Mouse (Mus musculus): ENCODE data around the gene Gimap8. TPM values are rescaled to one million over a fixed set of nuclear protein-coding genes. Genes with fewer than 3 reads are reported as not detected.
A peak's percentile ranks its signal among the peaks of the same experiment; 100 is the strongest.

Gimap8 gene
- total and polyA plus RNA-seq, 3 experiments, result 21.6 to 28.5 (median 27.5) TPM

DNA sequence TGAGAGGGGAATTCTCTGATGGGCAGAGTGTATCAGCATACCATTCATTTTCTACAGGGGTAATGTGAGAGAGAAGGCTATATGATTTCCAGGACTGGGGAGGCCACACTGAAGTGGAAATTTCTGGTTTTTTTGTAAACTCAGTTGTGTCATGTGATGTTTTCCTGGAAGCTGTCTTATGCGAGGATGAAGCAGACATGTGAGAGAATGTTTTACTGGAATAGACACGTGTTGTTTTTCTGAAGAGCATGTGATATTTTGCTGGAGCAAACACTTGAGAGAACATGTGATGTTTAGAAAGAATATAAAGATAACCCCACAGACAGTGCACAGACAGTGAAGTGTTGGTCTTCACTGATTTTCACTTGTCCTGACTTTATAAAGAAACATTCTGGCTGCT lies 8.5 kb upstream of the Gimap8 start:
- no peak overlapping the region for H3K9ac ChIP-seq (ENCODE audit: insufficient read depth, low read depth)
- peaks cover 0 to 16% of the 10 kb centered on the region in 2 experiments; a peak in 2 of 4 replicates for H3K4me1 ChIP-seq (ENCODE audit: control insufficient read depth in 1 of 2, insufficient read depth in 2 of 2)
- TF ChIP-seq BHLHE40 (IDR thresholded peaks at IDR 0.05; ENCODE audit: low read depth, low read length) (no peak), ZNF384 (IDR thresholded peaks at IDR 0.05; ENCODE audit: low read depth, low read length) (no peak), USF2 (conservative IDR thresholded peaks at IDR 0.05; ENCODE audit: low read depth, low read length) (no peak), MEF2A (IDR thresholded peaks at IDR 0.05; ENCODE audit: borderline replicate concordance, low read depth, low read length) (no peak), CHD1 (IDR thresholded peaks at IDR 0.05; ENCODE audit: low read depth, low read length) (no peak)
- H3K4me2 ChIP-seq (ENCODE audit: insufficient read depth, low read depth, poor library complexity, severe bottlenecking), result no peak overlapping the region
- no peaks in the 10 kb centered on the region for H3K27me3 ChIP-seq (replicated peaks)
- H3K27ac ChIP-seq (ENCODE audit: insufficient read depth, low read depth), result no peak overlapping the region
- in situ Hi-C loops (cut with MboI; ENCODE audit: low pct_ligation_motif_present, low pct_unique_long_range_greater_than_20kb, low sequenced_read_pairs), result loop anchor here (25.0 kb wide), 1 partner anchor 324 kb away; the partner anchor contains the start of gene Doxl2
- no peak for DNase-seq (ENCODE audit: extremely low read depth)
- H3K36me3 ChIP-seq (replicated peaks in 1 of 2; ENCODE audit: control insufficient read depth in 1 of 2, insufficient read depth in 1 of 2, low read length in 1 of 2), result no peaks in the 10 kb centered on the region
- H3K9me3 ChIP-seq (replicated peaks; ENCODE audit: low read length), result no peaks in the 10 kb centered on the region
- no peaks in the 10 kb centered on the region for H3K79me2 ChIP-seq (replicated peaks; ENCODE audit: control insufficient read depth, extremely low read depth, insufficient read depth, poor library complexity, severe bottlenecking)
- dilution Hi-C loops (cut with MboI; ENCODE audit: extremely low pct_ligation_motif_present, extremely low pct_unique_long_range_greater_than_20kb, low sequenced_read_pairs), result loop anchor here (25.0 kb wide), 1 partner anchor 124 kb away; the partner anchor contains the start of gene Gimap3
- H3K4me3 ChIP-seq (replicated peaks in 1 of 3; ENCODE audit: low read depth in 2 of 3, low read length in 2 of 3, poor library complexity in 1 of 3), result no peak overlapping the region

DNA sequence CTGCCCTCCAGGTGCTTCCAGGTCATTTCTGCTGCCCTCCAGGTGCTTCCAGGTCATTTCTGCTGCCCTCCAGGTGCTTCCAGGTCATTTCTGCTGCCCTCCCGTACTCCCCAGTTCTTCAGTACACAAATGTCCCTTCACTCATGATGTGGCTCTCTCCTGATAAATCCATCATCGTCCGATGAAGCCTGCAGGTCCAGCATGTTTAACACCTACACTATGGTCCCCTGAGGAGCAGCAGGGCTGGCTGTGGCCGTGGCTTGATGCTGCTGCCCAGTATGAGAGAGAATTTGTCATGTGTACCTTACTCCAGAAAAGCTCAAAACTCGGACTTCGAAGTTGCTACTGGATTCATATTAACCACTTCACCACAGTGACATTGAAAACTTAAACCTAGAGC lies 5.6 kb upstream of the Gimap8 start:
- no peak for DNase-seq (ENCODE audit: extremely low read depth)
- no peak overlapping the region for H3K4me3 ChIP-seq (replicated peaks in 1 of 3; ENCODE audit: low read depth in 2 of 3, low read length in 2 of 3, poor library complexity in 1 of 3)
- H3K9ac ChIP-seq (ENCODE audit: insufficient read depth, low read depth), result no peak overlapping the region
- H3K27me3 ChIP-seq (replicated peaks), result no peaks in the 10 kb centered on the region
- H3K4me1 ChIP-seq (ENCODE audit: control insufficient read depth in 1 of 2, insufficient read depth in 2 of 2), result peaks cover 11 to 26% of the 10 kb centered on the region in 2 experiments; a peak in 3 of 4 replicates
- H3K9me3 ChIP-seq (replicated peaks; ENCODE audit: low read length), result no peaks in the 10 kb centered on the region
- H3K4me2 ChIP-seq (ENCODE audit: insufficient read depth, low read depth, poor library complexity, severe bottlenecking), result no peak overlapping the region
- H3K79me2 ChIP-seq (replicated peaks; ENCODE audit: control insufficient read depth, extremely low read depth, insufficient read depth, poor library complexity, severe bottlenecking), result no peaks in the 10 kb centered on the region
- dilution Hi-C loops (cut with MboI; ENCODE audit: extremely low pct_ligation_motif_present, extremely low pct_unique_long_range_greater_than_20kb, low sequenced_read_pairs), result loop anchor here (25.0 kb wide), 1 partner anchor 121 kb away; the partner anchor contains the start of gene Gimap3
- in situ Hi-C loops (cut with MboI; ENCODE audit: low pct_ligation_motif_present, low pct_unique_long_range_greater_than_20kb, low sequenced_read_pairs), result loop anchor here (10.0 to 25.0 kb wide), 2 partner anchors 213 to 321 kb away; partner anchors contain the start of gene Doxl2
- H3K27ac ChIP-seq (ENCODE audit: insufficient read depth, low read depth), result no peak overlapping the region
- no peaks in the 10 kb centered on the region for H3K36me3 ChIP-seq (replicated peaks in 1 of 2; ENCODE audit: control insufficient read depth in 1 of 2, insufficient read depth in 1 of 2, low read length in 1 of 2)
- no peak for TF ChIP-seq SIN3A (IDR thresholded peaks at IDR 0.05; ENCODE audit: low read length)
- TF ChIP-seq RCOR1 (conservative IDR thresholded peaks at IDR 0.05; ENCODE audit: low read depth, low read length), result no peak
- no peak for TF ChIP-seq NELFE (IDR thresholded peaks at IDR 0.05; ENCODE audit: low read depth, low read length)
- no peak for TF ChIP-seq EP300 (IDR thresholded peaks at IDR 0.05; ENCODE audit: low read length)

DNA sequence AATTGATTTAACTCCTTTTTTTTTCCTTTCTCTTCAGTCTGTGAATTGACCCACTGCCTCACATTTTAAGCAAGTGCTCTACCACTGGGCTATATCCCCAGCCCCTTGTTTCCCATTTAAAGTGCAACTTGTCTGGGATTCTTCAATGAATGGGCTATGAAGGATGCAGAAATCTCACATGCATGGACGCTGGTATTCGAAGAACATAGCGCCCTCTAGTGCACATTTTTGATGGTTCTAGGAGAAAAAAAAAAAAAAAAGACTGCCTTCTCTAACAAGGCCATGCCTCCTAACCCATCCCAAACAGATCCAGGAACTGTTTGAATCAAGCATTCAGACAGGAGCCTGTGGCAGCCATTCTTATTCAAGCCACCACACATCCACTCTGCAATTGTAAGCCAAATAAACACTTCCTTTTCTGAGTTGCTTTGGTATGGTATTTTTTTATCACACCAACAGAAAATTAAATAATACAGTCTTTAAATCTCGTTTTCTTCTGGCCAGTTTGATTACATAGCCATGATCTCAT lies 4.2 kb upstream of the Gimap8 start:
- Histone ChIP-seq H3K27ac (ENCODE audit: insufficient read depth, low read depth) (no peak overlapping the region), H3K27me3 (replicated peaks) (no peaks in the 10 kb centered on the region), H3K36me3 (replicated peaks in 1 of 2; ENCODE audit: control insufficient read depth in 1 of 2, insufficient read depth in 1 of 2, low read length in 1 of 2) (no peaks in the 10 kb centered on the region), H3K4me3 (replicated peaks in 1 of 3; ENCODE audit: low read depth in 2 of 3, low read length in 2 of 3, poor library complexity in 1 of 3) (no peak overlapping the region), H3K79me2 (replicated peaks; ENCODE audit: control insufficient read depth, extremely low read depth, insufficient read depth, poor library complexity, severe bottlenecking) (peaks cover 6% of the 10 kb centered on the region), H3K4me2 (ENCODE audit: insufficient read depth, low read depth, poor library complexity, severe bottlenecking) (no peak overlapping the region), H3K4me1 (ENCODE audit: control insufficient read depth in 1 of 2, insufficient read depth in 2 of 2) (peaks cover 11 to 34% of the 10 kb centered on the region in 2 experiments; a peak in 3 of 4 replicates), H3K9me3 (replicated peaks; ENCODE audit: low read length) (no peaks in the 10 kb centered on the region), H3K9ac (ENCODE audit: insufficient read depth, low read depth) (no peak overlapping the region)
- in situ Hi-C loops (cut with MboI; ENCODE audit: low pct_ligation_motif_present, low pct_unique_long_range_greater_than_20kb, low sequenced_read_pairs), result loop anchor here (10.0 to 25.0 kb wide), 2 partner anchors 212 to 319 kb away; partner anchors contain the start of gene Doxl2
- dilution Hi-C loops (cut with MboI; ENCODE audit: extremely low pct_ligation_motif_present, extremely low pct_unique_long_range_greater_than_20kb, low sequenced_read_pairs), result loop anchor here (25.0 kb wide), 1 partner anchor 119 kb away; the partner anchor contains the start of gene Gimap3
- DNase-seq (ENCODE audit: extremely low read depth), result peak; percentile 74
- no peak for TF ChIP-seq NRF1 (IDR thresholded peaks at IDR 0.05; ENCODE audit: low read depth, low read length)
- no peak for TF ChIP-seq MAFK (IDR thresholded peaks at IDR 0.05; ENCODE audit: insufficient replicate concordance, low read length)
- peak; percentile 32 to 87; a peak in 3 of 4 replicates for TF ChIP-seq CTCF (conservative IDR thresholded peaks at IDR 0.05 in 1 of 2, IDR thresholded peaks at IDR 0.05 in 1 of 2; ENCODE audit: low read depth in 2 of 2, low read length in 2 of 2)
- TF ChIP-seq SMC3 (IDR thresholded peaks at IDR 0.05; ENCODE audit: low read depth, low read length), result peak; percentile 86
- TF ChIP-seq ZC3H11A (IDR thresholded peaks at IDR 0.05; ENCODE audit: low read depth, low read length), result peak; percentile 57
- peak; percentile 99 for TF ChIP-seq ZNF384 (IDR thresholded peaks at IDR 0.05; ENCODE audit: low read depth, low read length)
- TF ChIP-seq RAD21 (IDR thresholded peaks at IDR 0.05; ENCODE audit: low read depth, low read length), result peak; percentile 84
